Mouse (Mus musculus) midbrain, embryonic 12.5 days (tissue): ENCODE results near the gene Helz. TPM values are rescaled to one million over a fixed set of nuclear protein-coding genes. Genes with fewer than 3 reads are reported as not detected.
"Not testable (repeated sequence)": the region's sequence is repeated elsewhere in the genome, so short reads cannot be mapped to it uniquely, and the experiment has no call there.

Experiments
- ATAC-seq: fragments of 200-750 bp; cut with Nextera tagmentation; 2 replicates; pipeline ENCODE4 v1.8.0; 2017; ENCODE audit warnings: low read depth, moderate TSS enrichment, moderate library complexity; ENCODE audit not compliant: low FRiP score
- H3K27ac ChIP-seq: fragments of 300-500 bp; sonication (generic); replicated peaks from 2 replicates; pipeline ENCODE4 v1.5.1; 2016; ENCODE audit warnings: mild to moderate bottlenecking
- H3K27me3 ChIP-seq: fragments of 300-500 bp; sonication (generic); 2 replicates; pipeline ENCODE4 v1.6.1; 2016; ENCODE audit warnings: mild to moderate bottlenecking
- H3K36me3 ChIP-seq: fragments of 300-500 bp; sonication (generic); 2 replicates; pipeline ENCODE4 v1.6.1; 2016
- H3K4me1 ChIP-seq: fragments of 300-500 bp; sonication (generic); 2 replicates; pipeline ENCODE4 v1.6.1; 2016
- H3K4me2 ChIP-seq: fragments of 300-500 bp; sonication (generic); replicated peaks from 2 replicates; pipeline ENCODE4 v1.6.1; 2016; ENCODE audit warnings: mild to moderate bottlenecking, moderate library complexity
- H3K4me3 ChIP-seq: fragments of 300-500 bp; sonication (generic); 2 replicates; pipeline ENCODE4 v1.5.1; 2016; ENCODE audit warnings: mild to moderate bottlenecking
- H3K9ac ChIP-seq: fragments of 300-500 bp; sonication (generic); replicated peaks from 2 replicates; pipeline ENCODE4 v1.6.1; 2016; ENCODE audit warnings: mild to moderate bottlenecking, moderate library complexity
- H3K9me3 ChIP-seq: fragments of 300-500 bp; sonication (generic); 2 replicates; pipeline ENCODE4 v1.6.1; 2016; ENCODE audit warnings: mild to moderate bottlenecking
- WGBS: fragments of 180-500 bp; shearing (Covaris S2); methylation state at CpG from one replicate; pipeline ENCODE4 v1.1.7; 2016; 5-methylcytosine and 5-hydroxymethylcytosine counted together
- polyA plus RNA-seq: library from polyadenylated mRNA; unstranded; fragments of >200 nt; fragmentation: Nextera tagmentation; extraction: Ambion mirVana; gene quantifications from 2 replicates; pipeline ENCODE4 v1.2.1, GENCODE M21; 2016

The Helz gene
- polyA plus RNA-seq, 1 experiment from 2014 or later, result 20.4 TPM

DNA sequence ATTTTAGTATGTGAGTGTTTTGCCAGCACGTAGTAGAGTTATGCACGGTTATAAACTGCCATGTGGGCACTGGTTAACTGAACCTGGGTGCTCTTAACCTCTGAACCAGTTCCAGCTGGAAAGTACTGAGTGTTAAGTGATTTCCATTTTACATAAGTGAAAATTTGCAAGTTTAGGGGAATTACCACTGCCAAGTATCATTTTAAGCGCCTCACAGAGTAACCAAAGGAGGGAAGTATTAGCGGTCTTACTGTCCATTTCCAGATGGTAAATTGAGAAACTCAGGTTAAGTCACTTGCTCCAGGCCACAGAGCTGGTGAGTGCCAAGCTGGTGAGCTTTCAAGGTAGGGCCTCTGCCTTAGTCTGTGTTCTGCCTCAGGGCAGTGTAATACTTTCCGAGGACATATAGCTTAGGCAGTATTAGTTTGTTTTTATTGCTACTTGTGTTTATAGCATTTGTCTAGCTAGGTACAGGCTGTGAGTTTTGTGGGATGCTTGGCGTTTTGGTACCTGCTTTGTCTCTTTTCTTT, 20.8 kb downstream of the Helz start:
- ATAC-seq, result no peak
- Histone ChIP-seq H3K4me3 (no peak overlapping the region), H3K36me3 (peaks cover 15% of the 10 kb centered on the region), H3K9ac (no peak overlapping the region), H3K4me1 (no peaks in the 10 kb centered on the region), H3K27ac (no peak overlapping the region), H3K9me3 (no peaks in the 10 kb centered on the region), H3K4me2 (no peak overlapping the region), H3K27me3 (no peaks in the 10 kb centered on the region)
- 97% methylated on average over 6 of the region's 6 CpGs for WGBS

DNA sequence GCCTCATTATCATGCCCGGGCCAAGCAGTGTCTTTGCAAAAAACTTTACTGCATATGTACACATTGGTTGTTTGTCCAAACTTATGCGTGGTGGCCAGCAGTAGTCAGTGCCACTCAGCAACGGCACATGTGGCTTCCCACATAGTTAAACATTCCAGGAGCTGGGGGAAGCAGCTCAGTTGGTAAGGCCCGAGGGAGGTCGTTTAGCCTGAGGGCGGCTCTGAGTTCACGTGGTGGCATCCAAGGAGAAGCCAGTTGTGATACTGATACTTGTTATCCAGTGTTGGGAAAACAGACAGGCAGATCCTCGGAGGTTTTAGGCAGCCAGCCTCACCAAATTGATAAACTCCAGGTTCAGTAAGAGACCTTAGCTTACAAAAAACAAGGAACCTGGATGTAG, 23.2 kb downstream of the Helz start:
- H3K36me3 ChIP-seq, result peaks cover 32% of the 10 kb centered on the region
- ATAC-seq, H3K9ac ChIP-seq, H3K27ac ChIP-seq, H3K4me1 ChIP-seq, H3K27me3 ChIP-seq, H3K4me3 ChIP-seq, H3K4me2 ChIP-seq, H3K9me3 ChIP-seq: not testable (repeated sequence)
- 86% methylated on average over 8 of the region's 8 CpGs for WGBS

DNA sequence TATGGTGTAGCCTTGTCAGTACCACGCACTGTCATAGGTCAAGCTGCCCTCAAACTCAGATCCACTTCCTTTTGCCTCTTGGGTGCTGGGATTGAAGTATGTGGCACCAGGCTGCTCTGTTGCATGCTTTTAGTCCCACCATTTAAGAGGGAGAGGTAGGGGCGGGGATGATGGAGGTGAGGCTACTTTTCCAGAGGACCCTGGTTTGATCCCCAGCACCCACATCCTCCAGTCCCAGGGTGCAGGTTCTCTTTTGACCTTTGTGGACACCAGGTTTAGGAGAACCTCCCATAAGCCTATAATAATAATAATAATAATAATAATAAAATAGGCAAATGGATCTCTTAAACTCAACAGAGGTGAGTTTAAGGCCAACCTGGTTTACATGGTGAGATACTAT, 23.6 kb downstream of the Helz start:
- Histone ChIP-seq H3K9me3 (no peaks in the 10 kb centered on the region), H3K9ac (no peak overlapping the region), H3K4me1 (no peaks in the 10 kb centered on the region), H3K27me3 (no peaks in the 10 kb centered on the region), H3K27ac (no peak overlapping the region), H3K36me3 (peaks cover 34% of the 10 kb centered on the region), H3K4me3 (no peak overlapping the region), H3K4me2 (no peak overlapping the region)
- ATAC-seq, result no peak
- 97% methylated on average over 2 of the region's 2 CpGs for WGBS

DNA sequence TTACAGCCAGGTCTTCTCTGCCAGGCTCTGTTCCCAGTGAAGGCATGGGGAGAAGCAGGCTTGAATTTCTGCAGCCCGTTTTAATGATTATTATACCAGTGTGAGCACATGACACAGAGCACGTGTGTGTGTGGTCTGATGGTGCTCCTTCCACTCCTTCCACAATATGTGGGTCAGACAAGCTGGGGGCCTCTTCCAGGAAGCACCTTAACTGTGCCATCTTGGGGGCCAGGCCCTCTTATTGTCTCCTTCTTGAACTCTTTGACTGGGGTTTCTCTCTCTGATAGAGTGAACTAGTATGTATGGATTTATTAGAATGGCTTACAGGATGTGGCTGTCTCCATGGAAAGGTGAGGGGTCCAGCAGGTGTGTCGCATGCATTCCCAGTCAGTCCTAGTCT, 24.8 kb downstream of the Helz start:
- Histone ChIP-seq H3K36me3 (peaks cover 41% of the 10 kb centered on the region), H3K27ac (no peak overlapping the region), H3K9ac (no peak overlapping the region), H3K4me3 (no peak overlapping the region), H3K4me1 (no peaks in the 10 kb centered on the region), H3K9me3 (no peaks in the 10 kb centered on the region), H3K4me2 (no peak overlapping the region), H3K27me3 (no peaks in the 10 kb centered on the region)
- whole genome bisulfite sequencing, result 95% methylated on average over 3 of the region's 3 CpGs
- ATAC-seq, result no peak

DNA sequence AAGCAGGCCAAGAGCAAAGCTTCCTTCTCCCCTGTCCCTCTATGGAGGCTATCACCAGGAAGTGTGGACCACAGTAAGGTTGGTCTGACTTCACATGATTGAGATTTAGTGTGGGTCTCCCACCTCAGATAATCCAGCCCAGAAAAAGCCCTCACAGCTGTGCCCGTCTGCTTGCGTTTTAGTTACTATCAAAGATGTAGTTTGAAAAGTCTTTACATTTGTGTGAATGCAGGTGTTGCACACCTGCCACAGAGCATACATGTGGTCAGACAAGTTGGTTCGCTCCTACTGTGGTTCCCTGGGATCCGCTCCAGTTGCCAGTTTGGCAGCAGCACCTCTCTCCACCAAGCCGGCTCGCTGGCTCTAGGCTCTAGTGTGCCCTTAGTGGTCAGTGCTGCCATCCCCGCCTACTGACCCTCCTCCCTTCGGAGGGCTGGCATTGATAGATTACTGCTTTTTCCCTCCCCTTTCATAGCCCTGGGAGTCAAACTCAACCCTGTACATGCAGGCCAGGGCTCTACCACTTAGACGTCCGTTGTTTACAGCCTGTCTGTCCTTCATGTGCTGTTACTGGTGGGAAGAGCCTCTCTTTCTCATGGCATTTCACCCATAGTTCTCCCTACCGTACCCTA, 25.4 kb downstream of the Helz start:
- no peaks in the 10 kb centered on the region for H3K4me1 ChIP-seq
- no peaks in the 10 kb centered on the region for H3K9me3 ChIP-seq
- WGBS, result 89% methylated on average over 11 of the region's 11 CpGs
- H3K4me2 ChIP-seq, result no peak overlapping the region
- H3K9ac ChIP-seq, result no peak overlapping the region
- no peak for ATAC-seq
- H3K27ac ChIP-seq, result no peak overlapping the region
- no peak overlapping the region for H3K4me3 ChIP-seq
- H3K36me3 ChIP-seq, result peaks cover 40% of the 10 kb centered on the region
- H3K27me3 ChIP-seq, result no peaks in the 10 kb centered on the region

DNA sequence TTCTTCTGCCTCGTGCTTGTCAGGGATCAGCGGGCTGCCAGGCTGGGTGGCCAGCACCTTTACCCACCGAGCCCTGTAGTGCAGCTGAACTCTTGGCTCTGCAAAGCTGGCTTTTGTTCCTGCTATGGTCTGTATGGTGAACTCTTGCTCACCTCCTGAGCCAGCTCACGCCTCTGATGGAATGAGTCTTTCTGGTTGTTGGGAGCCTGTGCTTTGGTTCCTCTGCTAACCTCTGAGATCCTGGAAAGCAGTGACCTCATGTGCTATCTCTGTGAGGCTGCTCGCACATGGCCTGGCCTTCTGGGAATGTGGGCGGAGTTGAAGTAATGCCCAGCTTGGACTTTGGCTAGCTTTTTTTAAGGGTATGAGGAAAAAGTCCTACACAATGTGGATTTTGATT, 26.1 kb downstream of the Helz start:
- Histone ChIP-seq H3K4me3 (no peak overlapping the region), H3K36me3 (peaks cover 43% of the 10 kb centered on the region), H3K9me3 (no peaks in the 10 kb centered on the region), H3K9ac (no peak overlapping the region), H3K27ac (no peak overlapping the region), H3K4me2 (no peak overlapping the region), H3K27me3 (no peaks in the 10 kb centered on the region), H3K4me1 (no peaks in the 10 kb centered on the region)
- WGBS, result 64% methylated on average over 6 of the region's 6 CpGs
- ATAC-seq, result no peak

DNA sequence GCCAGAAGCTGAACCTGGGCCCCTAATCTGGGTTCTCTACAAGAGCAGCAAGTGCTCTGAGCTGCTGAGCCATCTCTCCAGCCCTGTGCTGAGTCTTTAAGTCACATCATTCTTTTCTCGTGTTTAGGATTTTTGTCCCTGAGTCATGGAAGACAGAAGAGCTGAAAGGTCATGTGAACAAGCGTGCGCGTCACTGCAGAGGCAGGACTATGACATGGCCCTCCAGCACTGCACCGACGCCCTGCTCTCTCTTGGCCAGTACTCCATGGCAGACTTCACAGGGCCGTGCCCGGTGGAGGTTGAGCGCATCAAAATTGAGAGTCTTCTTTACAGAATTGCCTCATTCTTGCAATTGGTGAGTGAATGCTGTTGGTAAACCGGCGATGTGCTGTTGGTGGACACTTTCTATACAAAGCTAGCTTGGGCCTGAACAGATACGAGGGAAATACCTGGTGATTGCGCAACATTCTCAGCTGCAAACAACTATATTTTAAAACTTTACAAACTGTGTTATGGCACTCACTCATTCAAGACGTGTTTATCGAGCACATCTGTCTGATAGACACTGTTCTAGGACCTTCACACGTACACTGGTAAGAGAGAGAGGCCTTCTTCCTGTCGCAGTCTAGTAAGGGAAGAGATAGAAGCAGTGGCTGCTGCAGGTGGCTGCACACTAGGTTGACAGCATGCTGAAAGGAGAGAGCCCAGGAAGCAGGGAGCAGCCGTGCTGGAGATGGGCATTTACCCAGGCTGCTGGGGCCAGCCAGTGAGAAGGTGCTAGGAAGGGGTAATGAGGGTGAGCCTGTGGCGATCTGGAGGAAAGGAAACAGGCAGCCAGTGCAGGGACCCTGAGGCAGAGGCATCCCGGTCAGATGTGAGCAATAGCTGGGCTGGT, 27.3 kb downstream of the Helz start:
- WGBS, result 96% methylated on average over 20 of the region's 20 CpGs
- ATAC-seq, result no peak
- no peak overlapping the region for H3K4me3 ChIP-seq
- no peak overlapping the region for H3K9ac ChIP-seq
- H3K4me2 ChIP-seq, result no peak overlapping the region
- no peak overlapping the region for H3K27ac ChIP-seq
- H3K4me1 ChIP-seq, result no peaks in the 10 kb centered on the region
- peaks cover 48% of the 10 kb centered on the region for H3K36me3 ChIP-seq
- no peaks in the 10 kb centered on the region for H3K9me3 ChIP-seq
- no peaks in the 10 kb centered on the region for H3K27me3 ChIP-seq

DNA sequence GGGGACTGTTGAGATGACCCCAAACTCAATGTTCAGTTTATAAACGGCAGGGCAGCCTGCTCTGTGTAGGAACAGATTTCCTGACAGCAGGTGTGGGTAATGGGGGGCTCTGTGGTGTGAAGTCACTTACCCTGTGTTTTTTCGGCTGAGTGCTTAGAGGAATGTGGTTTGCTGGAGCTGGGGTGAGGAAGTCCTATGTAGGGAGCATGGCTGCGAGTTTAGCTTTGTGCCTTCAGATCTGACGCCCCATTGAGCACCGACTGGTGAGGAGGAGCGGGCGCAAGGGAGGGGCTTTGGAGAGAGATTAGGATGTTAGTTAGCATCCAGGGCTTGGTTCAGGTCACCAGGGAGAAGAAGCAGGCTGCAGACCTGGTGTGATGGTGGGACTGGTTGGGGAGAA, 28.5 kb downstream of the Helz start:
- no peak for ATAC-seq
- H3K9me3 ChIP-seq, result no peaks in the 10 kb centered on the region
- no peaks in the 10 kb centered on the region for H3K4me1 ChIP-seq
- H3K4me3 ChIP-seq, result no peak overlapping the region
- H3K4me2 ChIP-seq, result no peak overlapping the region
- H3K27me3 ChIP-seq, result no peaks in the 10 kb centered on the region
- H3K9ac ChIP-seq, result no peak overlapping the region
- H3K36me3 ChIP-seq, result peaks cover 57% of the 10 kb centered on the region
- 78% methylated on average over 7 of the region's 7 CpGs for WGBS
- H3K27ac ChIP-seq, result no peak overlapping the region

DNA sequence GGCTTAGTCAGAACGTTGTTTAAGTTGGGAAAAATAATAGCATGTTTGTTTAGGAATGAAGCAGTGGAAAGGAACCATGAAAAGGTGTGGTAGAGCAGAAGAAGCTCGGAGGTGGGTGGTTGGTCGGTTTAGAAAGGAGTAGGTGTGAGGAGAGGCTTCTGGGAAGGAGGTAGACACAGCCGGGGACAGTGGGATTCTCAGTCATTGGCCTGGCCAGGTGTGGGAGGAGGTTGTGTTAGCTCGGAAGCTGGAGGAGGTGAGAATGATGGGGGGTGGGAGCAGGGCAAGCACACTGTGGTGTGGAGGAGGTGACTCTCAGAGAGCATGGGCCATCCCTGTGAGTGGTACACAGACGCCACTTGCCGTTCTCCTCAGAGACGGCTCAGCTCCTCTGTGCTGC, 29.7 kb downstream of the Helz start:
- H3K27ac ChIP-seq, result no peak overlapping the region
- no peak overlapping the region for H3K4me2 ChIP-seq
- H3K36me3 ChIP-seq, result peaks cover 59% of the 10 kb centered on the region
- no peak overlapping the region for H3K4me3 ChIP-seq
- H3K9ac ChIP-seq, result no peak overlapping the region
- ATAC-seq, result no peak
- H3K27me3 ChIP-seq, result no peaks in the 10 kb centered on the region
- H3K4me1 ChIP-seq, result no peaks in the 10 kb centered on the region
- H3K9me3 ChIP-seq, result no peaks in the 10 kb centered on the region
- 86% methylated on average over 8 of the region's 8 CpGs for WGBS

DNA sequence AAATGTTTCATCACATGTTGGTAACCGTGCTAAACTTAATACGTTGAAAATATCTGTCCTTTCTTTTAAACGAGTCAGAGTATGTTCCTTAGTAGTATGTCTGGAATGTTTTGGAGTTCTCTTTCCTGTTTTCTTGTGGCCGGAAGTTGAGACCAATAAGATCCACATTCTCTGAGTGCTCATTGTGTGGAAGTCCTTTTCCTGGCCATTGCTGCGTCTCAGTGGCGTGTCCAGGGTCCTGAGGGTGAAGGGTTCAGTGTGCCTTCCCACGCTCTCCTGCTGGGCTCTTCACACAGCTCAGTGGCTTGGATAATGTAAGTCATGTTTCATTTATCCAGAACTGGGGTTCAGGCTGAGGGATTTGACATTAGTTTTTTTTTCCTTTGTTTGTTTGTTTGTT, 30.5 kb downstream of the Helz start:
- no peaks in the 10 kb centered on the region for H3K9me3 ChIP-seq
- no peak for ATAC-seq
- H3K4me1 ChIP-seq, result no peaks in the 10 kb centered on the region
- no peak overlapping the region for H3K9ac ChIP-seq
- no peak overlapping the region for H3K27ac ChIP-seq
- H3K4me3 ChIP-seq, result no peak overlapping the region
- no peaks in the 10 kb centered on the region for H3K27me3 ChIP-seq
- peaks cover 59% of the 10 kb centered on the region for H3K36me3 ChIP-seq
- H3K4me2 ChIP-seq, result no peak overlapping the region
- WGBS, result 71% methylated on average over 7 of the region's 7 CpGs

DNA sequence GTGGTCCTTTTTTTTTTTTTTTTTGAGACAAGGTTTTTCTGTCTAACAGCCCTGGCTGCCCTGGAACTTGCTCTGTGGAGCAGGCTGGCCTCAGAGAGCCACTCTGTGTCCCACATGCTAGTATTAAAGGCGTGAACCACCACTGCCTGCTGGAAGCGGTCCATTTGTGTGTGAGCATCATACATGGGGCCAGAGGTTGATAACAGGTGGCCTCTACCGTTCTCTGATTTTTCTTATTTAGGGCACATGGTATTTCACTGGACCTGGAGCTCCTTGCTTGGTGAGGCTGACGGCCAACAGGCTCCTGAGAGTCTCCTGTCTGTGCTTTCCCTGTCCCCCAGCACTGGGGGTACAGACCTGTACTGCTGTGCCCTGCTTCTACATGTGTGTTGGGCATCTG, 33.1 kb downstream of the Helz start:
- Histone ChIP-seq H3K36me3 (peaks cover 43% of the 10 kb centered on the region), H3K4me3 (no peak overlapping the region)
- WGBS, result 95% methylated on average over 4 of the region's 4 CpGs

DNA sequence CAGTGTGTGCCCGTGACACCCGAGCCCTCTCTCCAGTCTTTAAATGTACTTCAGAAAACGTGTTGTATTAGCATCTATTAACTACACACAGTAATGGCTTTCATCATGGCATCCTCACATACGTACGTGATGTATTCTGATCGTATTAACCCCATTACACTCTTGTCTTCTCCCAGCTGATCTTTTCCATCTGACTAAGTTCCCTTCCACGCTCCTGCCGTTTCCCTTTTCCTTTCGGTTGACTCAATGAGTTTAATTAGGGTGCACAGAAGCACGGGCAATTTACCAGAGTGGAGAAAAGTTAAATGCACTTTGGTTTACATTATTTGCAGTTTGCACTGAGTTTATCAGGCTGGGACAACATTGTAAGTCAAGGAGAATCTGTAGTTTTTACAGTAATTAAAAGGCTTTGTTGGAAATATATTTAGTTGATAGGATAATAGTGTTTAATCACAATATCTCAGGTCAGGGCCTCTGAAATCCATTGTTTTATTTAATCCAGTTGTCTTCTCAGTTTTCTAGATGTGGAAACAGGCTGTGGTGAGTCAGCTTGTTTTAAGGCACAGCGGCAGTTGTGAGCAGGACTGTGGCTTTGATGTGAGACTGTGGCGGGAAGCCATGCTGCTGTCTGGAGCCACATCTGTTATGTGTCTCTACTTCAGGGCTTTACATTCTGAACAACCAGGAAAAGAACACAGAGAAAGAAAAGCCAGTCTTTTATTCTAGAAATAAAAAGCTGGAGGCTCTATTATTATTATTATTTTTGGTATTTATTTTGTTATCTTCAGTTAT, 37.1 kb downstream of the Helz start:
- no peak overlapping the region for H3K9ac ChIP-seq
- no peak overlapping the region for H3K4me2 ChIP-seq
- no peaks in the 10 kb centered on the region for H3K9me3 ChIP-seq
- peaks cover 13% of the 10 kb centered on the region; the same call in 1 of the 2 replicates for H3K36me3 ChIP-seq
- H3K4me3 ChIP-seq, result no peak overlapping the region
- no peaks in the 10 kb centered on the region for H3K4me1 ChIP-seq
- H3K27me3 ChIP-seq, result no peaks in the 10 kb centered on the region
- no peak overlapping the region for H3K27ac ChIP-seq
- 73% methylated on average over 12 of the region's 12 CpGs for WGBS
- no peak for ATAC-seq

More for the DNA sequence above, 33.1 kb downstream of the Helz start:
- ATAC-seq, result no peak
- Histone ChIP-seq H3K9ac (no peak overlapping the region), H3K9me3 (no peaks in the 10 kb centered on the region), H3K27me3 (no peaks in the 10 kb centered on the region), H3K27ac (no peak overlapping the region), H3K4me1 (no peaks in the 10 kb centered on the region), H3K4me2 (no peak overlapping the region)
